Mouse (Mus musculus) layer of hippocampus, adult 8-10 months (tissue): ENCODE measurements around the gene D230025D16Rik. TPM values are rescaled to one million over a fixed set of nuclear protein-coding genes. Genes with fewer than 3 reads are reported as not detected.
"Not testable (repeated sequence)": the region's sequence is repeated elsewhere in the genome, so short reads cannot be mapped to it uniquely, and the experiment has no call there.

Experiments
- DNase-seq, 2 experiments: peaks; one replicate each; pipeline ENCODE4 v3.0.0; 2022; ENCODE audit warnings: low spot score in 2 of 2
- total RNA-seq, 4 experiments: library from RNA; stranded (reverse); gene quantifications; 2 replicates each; pipeline ENCODE4 v1.2.4; 2022

Gene D230025D16Rik
- total RNA-seq, 4 experiments from 2014 or later, result 34.1 to 38.6 (median 36.6) TPM

DNA sequence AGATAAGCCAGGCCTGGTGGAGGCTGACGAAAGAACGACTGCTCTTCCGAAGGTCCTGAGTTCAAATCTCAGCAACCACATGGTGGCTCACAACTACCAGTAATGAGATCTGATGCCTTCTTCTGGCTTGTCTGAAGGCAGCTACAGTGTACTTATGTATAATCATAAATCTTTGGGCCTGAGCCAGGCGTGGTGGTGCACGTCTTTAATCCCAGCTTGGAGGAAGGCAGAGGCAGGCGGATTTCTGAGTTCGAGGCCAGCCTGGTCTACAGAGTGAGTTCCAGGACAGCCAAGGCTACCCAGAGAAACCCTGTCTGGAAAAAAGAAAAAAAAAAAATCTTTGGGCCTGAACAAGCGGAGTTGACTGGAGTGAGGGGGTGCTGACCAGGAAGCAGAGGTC, 66.4 kb downstream of the D230025D16Rik start:
- DNase-seq, result not testable (repeated sequence)

DNA sequence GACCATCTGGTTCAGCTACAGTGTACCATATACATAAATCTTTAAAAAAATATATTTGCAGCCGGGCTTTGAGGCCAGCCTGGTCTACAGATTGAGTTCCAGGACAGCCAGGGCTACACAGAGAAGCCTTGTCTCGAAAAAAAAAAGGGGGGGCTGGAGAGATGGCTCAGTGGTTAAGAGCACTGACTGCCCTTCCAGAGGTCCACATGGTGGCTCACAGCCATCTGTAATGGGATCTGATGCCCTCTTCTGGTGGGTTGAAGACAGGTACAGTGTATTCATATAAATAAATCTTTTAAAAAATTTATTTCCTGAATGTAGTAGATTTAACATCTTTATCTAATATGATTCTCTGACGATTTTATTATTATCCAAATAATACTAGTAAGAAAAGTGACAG, 66.9 kb downstream of the D230025D16Rik start:
- DNase-seq, result not testable (repeated sequence)

DNA sequence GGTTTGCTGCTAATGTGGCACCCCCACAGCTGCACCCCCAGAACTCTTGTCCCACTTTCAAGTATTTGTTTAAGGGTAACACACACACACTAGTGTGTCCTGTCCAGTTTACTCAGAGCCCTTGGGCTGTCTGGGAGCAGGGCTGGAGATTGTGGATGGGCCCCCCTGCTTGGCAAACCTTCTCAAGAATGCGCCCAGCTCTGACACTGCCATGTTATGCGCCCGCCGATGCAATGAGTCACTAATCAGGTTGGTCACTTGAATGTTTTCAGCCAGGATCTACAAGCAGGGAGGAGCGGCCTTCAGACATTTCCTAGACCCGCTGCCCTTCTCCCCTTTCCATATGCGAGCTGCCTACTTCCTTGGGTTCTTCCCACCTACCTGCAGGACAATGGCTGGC, 67.5 kb downstream of the D230025D16Rik start:
- no peak for DNase-seq

DNA sequence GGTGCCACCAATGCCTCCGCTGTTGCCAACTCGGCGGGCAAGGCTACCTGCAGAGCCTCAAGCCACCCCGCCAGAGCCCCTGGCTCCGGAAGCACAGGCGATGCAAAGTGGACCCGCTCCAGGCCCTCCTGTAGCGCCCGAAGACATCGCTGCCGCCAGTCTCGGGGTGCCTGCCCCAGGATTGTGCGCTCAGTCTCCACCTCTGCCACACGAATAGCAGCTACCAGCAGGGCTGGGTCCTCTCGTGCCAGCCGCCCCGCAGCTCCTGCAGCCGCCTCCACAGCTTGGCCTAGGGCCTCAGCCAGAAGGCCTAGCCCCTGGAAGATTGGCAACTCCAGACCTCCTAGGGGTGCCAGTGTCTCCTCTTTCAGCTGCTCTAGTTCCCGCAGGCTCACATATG, 68.5 kb downstream of the D230025D16Rik start:
- no peak for DNase-seq

DNA sequence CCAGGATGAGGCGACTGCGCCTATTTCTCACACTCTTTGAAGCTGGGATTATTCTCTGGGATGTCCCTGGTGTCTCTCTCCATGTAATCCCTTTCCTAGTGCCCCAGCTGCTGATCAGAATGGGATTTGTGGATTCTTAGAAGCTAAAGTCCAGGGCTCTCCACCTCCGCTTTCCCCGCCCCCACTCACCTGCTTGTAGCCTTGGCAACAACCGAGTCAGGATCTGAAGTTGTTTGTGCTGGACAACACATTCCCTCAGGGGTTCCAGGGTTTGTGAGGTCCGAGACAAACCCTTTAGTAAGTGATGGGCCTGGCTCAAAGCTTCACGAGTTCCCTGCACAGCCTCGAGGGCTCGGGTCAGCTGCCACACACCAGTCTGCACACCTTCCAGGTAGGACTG, 69.8 kb downstream of the D230025D16Rik start:
- DNase-seq, result no peak

DNA sequence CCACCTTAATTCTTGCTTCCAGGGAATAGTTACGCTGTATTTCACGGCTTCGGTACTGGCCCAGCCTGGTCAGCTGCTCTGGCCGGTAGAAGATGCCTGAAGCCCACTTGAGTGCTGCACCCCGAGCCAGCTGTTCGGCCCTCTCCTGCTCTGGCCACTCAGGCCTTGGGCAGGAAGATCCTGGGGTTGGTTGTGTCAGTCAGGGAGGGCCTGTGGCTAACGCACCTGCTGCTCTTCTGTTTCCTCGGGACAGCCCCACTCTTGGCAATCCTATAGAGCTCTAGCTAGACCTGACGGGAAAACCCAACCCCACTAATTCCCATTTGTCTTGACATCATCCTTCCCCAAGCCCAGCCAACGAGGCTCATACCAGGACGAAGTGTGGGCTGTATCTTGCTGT, 70.3 kb downstream of the D230025D16Rik start:
- no peak for DNase-seq

DNA sequence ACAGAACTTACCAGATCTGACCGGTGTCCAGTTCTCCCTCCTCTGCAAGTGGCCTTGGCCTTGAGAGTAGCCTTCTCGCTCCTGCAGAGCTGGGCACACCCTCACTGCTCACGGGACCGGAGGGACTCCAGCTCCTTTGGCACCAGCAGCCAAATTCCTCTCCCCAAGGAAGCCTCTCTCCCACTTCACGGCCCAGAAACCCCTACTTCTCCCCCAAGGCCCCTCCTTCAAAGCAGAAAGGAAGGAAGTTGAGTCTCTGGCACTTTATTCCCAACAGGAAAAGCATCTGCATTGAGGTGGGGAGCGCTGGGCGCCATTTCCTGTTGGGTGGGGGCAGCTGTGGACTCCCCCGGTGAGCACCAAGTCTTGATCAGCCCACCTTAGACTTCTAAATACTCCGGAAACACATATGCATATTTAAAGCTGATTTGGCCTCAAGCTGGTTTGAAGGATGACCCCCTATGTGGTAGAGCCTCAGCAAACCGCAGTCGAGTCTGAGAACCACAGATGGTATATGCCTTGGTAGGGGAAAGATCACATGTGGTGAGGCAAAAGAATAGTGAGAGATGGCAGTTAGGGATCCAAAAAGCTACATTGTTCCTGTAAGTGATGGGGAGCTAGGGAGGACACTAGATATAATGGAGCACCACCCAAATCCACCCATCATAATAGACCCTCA, 71.1 kb downstream of the D230025D16Rik start, which contains the start of gene Exoc3l:
Gene Exoc3l, minus strand, starts transcription at position 207 of the 679 bp plus-strand sequence.
- no peak for DNase-seq

DNA sequence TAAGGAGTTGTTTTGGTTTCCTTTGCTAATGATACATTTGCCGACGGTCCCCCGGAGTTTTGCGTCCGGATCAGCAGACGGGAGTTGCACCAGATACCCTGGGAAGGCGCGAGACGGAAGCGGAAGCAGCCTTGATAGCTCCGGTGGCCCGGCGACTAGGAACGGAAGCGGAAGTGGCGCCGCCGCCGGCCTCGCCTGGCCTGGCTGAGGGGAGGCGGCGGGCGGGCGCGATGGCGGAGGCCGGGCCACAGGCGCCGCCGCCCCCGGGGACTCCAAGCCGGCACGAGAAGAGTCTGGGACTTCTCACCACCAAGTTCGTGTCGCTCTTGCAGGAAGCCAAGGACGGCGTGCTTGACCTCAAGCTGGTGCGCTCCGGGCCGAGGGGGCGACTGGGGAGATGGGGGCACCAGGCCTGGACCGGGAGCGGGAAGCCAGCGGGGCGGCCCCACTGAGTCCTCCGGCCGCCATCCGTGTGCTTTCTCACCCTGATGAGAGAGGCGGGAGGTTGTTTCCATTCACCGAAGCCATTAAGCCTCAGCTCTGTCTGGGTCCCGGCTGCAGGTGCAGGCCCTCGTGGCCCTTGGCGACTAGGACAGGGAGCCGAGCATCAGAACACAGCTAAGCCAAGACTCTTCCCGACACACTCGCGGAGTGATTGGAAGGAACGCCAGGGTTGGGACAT, 72.7 kb downstream of the D230025D16Rik start, which contains the start of gene E2f4:
Gene E2f4, plus strand, starts transcription at position 153 of the 682 bp plus-strand sequence.
- DNase-seq, result peak; percentile 85 to 92

DNA sequence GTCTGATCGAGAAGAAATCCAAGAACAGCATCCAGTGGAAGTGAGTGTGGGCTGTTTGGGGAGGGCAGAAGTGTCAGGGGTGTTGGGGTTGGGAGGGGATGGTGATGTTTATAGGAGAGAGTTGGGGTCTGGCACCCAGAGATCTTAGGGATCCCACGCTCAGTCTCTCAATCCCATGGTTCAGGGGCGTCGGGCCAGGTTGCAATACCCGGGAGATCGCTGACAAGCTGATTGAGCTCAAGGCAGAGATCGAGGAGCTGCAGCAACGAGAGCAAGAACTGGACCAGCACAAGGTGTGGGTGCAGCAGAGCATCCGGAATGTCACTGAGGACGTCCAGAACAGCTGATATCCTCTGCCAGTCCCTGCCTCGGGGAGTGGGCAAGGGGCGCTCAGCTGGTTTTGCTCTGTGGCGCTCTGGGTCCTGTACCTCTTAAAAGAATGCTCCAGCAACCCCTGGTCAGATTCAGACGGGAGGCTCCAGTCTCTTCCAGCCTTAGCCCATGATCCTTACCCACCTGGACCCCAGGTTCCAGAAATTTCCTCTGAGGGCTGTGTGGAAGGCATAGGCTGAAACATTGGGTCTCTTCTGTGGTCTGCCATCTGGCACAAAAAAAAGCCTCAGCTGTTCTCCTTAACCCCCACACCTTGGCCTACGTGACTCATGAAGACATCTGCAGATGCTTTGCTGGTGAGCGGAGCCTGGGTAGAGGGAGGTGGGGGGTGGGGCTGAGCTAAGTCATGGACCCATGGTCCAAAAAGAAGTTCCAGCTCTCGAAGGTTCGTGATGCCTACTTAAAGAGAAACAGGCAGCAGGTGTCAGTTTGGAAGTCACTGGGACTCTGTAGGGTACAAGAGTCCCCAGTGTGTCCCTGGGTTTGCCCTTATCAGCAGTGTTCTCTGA, 73.7 kb downstream of the D230025D16Rik start:
- DNase-seq, result no peak

DNA sequence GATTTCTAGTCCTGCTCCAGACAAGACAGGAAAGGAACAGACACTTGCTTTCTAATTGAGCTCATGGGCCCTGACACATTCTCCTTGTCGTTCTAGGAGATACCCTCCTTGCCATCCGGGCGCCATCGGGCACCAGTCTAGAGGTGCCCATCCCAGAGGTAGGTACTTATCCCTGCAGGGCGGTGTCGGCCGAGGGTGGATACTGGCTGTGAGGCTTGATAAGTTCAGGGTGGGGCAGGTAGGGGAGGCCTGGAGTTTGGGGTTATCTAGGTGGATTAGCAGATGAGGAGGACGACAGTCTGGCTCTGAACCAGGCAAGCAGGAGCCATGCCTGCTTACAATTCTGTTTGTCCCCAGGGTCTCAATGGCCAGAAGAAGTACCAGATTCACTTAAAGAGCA, 75.0 kb downstream of the D230025D16Rik start:
- no peak for DNase-seq

Other genes with a start within 250 kb of the D230025D16Rik start
- gene Ces2h, start 224.3 kb upstream of the D230025D16Rik start, total RNA-seq, result not detected
- gene Ces3a, start 176.5 kb upstream of the D230025D16Rik start, total RNA-seq, result not detected
- not detected for gene Ces3b, start 141.4 kb upstream of the D230025D16Rik start, total RNA-seq
- not detected for gene Ces4a, start 93.3 kb upstream of the D230025D16Rik start, total RNA-seq
- gene Cbfb, start 54.5 kb upstream of the D230025D16Rik start, total RNA-seq, result 10 to 100 TPM; 19.5 to 27.1 (median 23.1) TPM
- gene B3gnt9, start 30.0 kb downstream of the D230025D16Rik start, total RNA-seq, result 1 to 10 TPM; 3.0 to 4.0 (median 3.8) TPM
- gene Tradd, start 39.5 kb downstream of the D230025D16Rik start, total RNA-seq, result 10 to 100 TPM in 1 of 4 experiments, 1 to 10 TPM in 3; 9.2 to 10.1 (median 9.8) TPM
- 1 to 10 TPM; 1.2 to 1.5 (median 1.5) TPM for gene Fbxl8, start 39.5 kb downstream of the D230025D16Rik start, total RNA-seq
- gene Hsf4, start 44.7 kb downstream of the D230025D16Rik start, total RNA-seq, result 10 to 100 TPM; 10.6 to 12.9 (median 12.0) TPM
- 10 to 100 TPM in 2 of 4 experiments, 1 to 10 TPM in 2; 8.2 to 14.0 (median 11.6) TPM for gene Nol3, start 51.0 kb downstream of the D230025D16Rik start, total RNA-seq
- 10 to 100 TPM; 20.4 to 25.4 (median 21.7) TPM for gene 4931428F04Rik, start 64.7 kb downstream of the D230025D16Rik start, total RNA-seq
- gene Exoc3l, start 71.0 kb downstream of the D230025D16Rik start, total RNA-seq, result 1 to 10 TPM in 2 of 4 experiments, under 1 TPM in 2; 0.89 to 2.1 (median 1.0) TPM
- 10 to 100 TPM; 36.4 to 38.9 (median 37.6) TPM for gene E2f4, start 72.5 kb downstream of the D230025D16Rik start, total RNA-seq
- 1 to 10 TPM in 2 of 4 experiments, under 1 TPM in 2; 0.63 to 2.3 (median 1.4) TPM for gene Elmo3, start 80.5 kb downstream of the D230025D16Rik start, total RNA-seq
- 10 to 100 TPM in 1 of 4 experiments, 1 to 10 TPM in 3; 6.7 to 10.1 (median 8.7) TPM for gene Lrrc29, start 101.1 kb downstream of the D230025D16Rik start, total RNA-seq
- 10 to 100 TPM; 40.2 to 47.2 (median 43.3) TPM for gene Tmem208, start 101.2 kb downstream of the D230025D16Rik start, total RNA-seq
- 1 to 10 TPM; 2.4 to 6.3 (median 5.2) TPM for gene Fhod1, start 122.8 kb downstream of the D230025D16Rik start, total RNA-seq
- 10 to 100 TPM; 13.9 to 15.4 (median 14.4) TPM for gene Slc9a5, start 123.7 kb downstream of the D230025D16Rik start, total RNA-seq
- 1 to 10 TPM in 2 of 4 experiments, under 1 TPM in 2; 0.70 to 1.8 (median 0.95) TPM for gene Plekhg4, start 148.1 kb downstream of the D230025D16Rik start, total RNA-seq
- gene Kctd19, start 188.4 kb downstream of the D230025D16Rik start, total RNA-seq, result not detected
- gene Lrrc36, start 188.4 kb downstream of the D230025D16Rik start, total RNA-seq, result 1 to 10 TPM in 2 of 4 experiments, under 1 TPM in 2; 0.73 to 1.4 (median 1.1) TPM
- 10 to 100 TPM; 42.2 to 55.5 (median 47.9) TPM for gene Tppp3, start 246.4 kb downstream of the D230025D16Rik start, total RNA-seq